Mouse (Mus musculus) kidney, postnatal 10 days (tissue): ENCODE results near the gene Slc25a1.

Source experiments
- DNase-seq: peaks from one replicate; pipeline ENCODE4 v3.0.0; 2021; ENCODE audit warnings: mixed read lengths

Gene Slc25a1

DNA sequence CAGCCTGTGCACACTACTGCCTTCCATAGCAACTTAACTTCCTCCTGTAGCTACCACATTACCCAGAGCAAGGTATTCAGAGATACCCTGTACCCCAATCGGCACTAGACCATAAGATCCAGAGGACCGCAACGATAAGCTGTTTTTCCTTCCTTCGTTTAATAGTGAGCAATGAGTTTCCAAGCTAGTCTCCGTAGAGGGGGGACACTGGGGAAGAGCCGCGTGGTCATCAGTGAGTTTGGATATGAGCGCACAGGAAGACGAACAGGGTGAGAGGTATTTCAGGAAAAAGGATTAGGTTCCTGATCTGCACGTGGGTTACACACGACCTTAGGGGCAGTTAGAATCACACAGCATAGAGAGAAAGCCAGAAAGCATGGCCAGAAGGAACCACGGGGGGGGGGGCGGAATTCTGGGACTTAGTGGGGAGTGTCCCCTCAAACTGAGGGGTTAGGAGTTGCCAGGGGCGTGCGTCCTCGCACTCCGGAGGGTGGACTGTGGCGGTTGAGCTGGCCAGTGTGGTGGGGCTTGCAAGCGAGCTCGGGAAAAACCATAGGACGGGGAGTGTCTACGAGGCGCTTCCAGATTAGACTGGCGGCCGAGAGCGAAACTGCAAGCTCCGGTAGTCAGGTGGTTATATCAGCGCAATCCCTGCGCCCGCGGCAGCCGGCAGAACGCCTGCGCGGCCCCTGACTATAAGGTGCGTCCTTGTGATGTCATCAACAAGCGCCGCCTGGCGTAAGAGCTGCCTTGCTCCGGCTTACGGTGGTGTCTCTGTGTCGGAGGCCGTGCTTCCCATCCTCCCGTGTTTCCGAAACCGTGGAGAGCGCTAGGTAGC is 6.5 kb downstream of the Slc25a1 start:
- peak; percentile 98 for DNase-seq

GRCm38 (mm10) chr16:17920586-17920985 is 7.4 kb downstream of the Slc25a1 start:
- no peak for DNase-seq

GRCm38 (mm10) chr16:17914307-17915249 is 13.4 kb downstream of the Slc25a1 start, which contains the start of gene Gsc2:
TSS of gene Gsc2 (minus strand) at chr16:17915059.
- DNase-seq = no peak

- DNase-seq = peak; percentile 93
Observed at GRCm38 (mm10) chr16:17911052-17911595, 16.9 kb downstream of the Slc25a1 start, which contains the start of gene Ess2. TSS of gene Ess2 (minus strand) at chr16:17911348.

- DNase-seq = no peak
Observed at GRCm38 (mm10) chr16:17898462-17898861, 29.6 kb downstream of the Slc25a1 start, which contains the start of the genes Dgcr2 and Tssk2. TSS of gene Dgcr2 (minus strand) at chr16:17898562. TSS of gene Tssk2 (plus strand) at chr16:17898637.

DNA sequence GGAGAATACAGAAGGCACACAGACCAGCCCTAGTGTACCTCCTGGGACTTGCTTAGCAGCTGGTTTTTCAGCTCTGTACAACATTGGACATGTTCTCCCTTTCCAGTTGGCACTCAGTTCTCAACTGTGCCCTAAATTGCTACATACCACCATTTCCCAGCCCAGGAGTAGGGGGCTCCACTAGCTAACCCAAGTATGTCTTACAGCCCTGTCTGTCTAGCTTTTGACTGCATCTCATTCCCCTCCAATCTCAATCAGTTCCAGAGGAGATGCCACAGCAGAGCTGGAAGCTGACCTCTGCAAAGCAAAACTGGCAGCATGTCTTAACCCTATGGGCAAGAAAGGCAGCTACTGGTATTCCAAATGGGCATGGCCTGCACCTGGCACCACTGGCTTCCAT is 31.9 kb downstream of the Slc25a1 start:
- DNase-seq = no peak

DNA sequence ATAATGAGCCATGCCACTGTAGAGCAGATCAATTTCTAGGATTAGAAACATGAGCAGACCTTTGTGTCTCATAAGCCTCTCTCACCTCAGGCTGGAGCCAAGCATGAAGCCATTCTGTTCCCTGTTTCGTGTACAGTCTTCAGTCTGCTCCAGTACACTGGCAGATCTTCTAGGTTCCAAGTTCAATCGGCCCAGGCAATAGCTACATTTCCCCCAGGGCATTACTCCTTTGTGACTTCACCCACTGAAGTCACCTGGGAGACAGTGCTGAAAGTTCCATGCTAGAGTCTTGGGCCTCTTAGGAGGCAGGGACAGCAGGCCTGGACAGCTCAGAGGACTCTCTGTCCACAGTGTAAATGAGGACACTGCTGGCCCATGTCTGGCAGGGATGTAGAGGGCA is 34.1 kb downstream of the Slc25a1 start, which contains the start of gene Tssk1:
Gene Tssk1, plus strand, starts transcription at position 301 of the 400 bp plus-strand sequence.
- DNase-seq = no peak

DNA sequence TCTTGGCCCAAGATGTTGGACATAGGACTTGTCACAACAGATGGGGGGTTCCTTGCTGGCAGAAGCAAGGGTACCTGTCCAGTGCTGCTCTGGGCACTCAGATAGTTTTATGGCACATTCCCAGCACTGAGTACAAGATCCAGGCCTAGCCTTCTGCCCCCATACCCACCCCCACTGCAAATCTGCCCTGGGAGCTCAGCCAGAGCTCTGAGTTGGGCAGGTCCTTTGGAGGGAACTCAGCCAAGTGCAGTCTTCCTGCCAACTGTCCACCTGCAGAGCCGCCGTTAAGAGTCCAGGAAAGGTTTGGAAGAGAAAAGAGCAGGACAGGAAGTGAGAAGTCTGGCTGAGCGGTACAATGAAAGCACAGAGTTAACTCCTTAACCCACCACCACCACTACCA is 35.4 kb downstream of the Slc25a1 start:
- DNase-seq = peak; percentile 78

GRCm38 (mm10) chr16:17891567-17891959 is 36.5 kb downstream of the Slc25a1 start, which contains the start of gene Gm20518:
TSS of gene Gm20518 (minus strand) at chr16:17891671.
- DNase-seq = peak; percentile 100

DNA sequence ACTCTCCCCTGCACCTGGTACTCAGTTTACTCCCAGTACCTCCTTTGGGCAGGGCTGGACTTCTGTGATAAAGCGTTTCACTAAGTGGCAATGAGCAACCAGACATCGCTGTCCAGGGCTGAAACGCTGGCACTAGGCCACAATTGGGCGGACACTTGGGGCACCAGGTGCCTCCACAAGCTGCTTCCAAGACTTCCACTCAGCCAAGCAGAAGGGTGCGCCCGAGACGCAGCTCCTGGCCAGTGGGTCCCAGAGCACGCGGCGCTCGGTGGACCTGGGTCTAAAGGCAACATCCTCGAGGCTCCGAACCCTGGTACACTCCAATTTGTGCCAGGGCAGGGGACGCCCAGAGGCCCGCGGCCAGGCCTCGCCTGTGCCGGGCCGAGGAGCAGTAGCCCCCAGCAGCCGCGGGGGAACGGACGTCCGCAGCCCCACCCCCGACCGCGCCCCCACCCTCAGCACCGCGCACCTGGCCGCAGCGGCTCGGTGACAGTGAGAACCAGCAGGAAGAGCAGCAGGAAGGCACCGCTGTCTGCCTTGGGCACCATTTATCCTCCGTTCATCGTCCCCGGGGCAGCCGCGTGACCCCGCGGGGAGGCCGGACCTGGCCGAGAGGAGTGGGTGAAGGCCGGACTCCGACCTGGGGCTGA is 37.0 kb downstream of the Slc25a1 start:
- peak; percentile 91 for DNase-seq

GRCm38 (mm10) chr16:17890342-17890727 is 37.7 kb downstream of the Slc25a1 start:
- DNase-seq = no peak

DNA sequence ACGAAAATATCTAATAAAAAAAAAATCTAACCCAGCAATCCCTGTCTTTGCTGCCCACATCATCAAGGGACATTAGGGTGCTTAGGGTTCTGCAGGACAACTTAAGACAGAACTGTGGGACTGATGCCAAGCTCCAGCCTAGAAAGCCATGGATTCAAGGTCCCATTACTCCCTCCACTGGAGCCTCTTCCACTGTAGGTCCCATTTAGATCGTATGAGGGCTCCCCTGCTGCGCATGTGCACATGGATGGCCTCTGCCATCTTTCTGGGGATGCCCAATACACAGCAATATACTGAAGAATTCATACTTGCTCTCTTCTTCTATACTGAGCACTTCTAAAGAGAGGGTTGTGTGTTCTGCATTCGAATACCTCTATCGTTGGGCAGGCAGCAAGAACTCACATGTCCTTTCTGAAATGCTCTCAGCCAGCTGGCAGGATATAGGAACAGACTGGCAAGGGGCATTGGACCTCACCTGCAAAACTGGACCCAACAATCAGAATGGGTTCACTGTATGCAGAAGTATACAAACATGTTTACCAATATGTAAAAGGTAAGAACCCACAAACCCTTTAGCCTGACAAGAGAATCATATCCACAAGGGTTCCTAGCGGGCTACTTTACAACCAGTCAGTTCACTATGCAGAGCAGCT is 38.2 kb downstream of the Slc25a1 start:
- DNase-seq = no peak

DNA sequence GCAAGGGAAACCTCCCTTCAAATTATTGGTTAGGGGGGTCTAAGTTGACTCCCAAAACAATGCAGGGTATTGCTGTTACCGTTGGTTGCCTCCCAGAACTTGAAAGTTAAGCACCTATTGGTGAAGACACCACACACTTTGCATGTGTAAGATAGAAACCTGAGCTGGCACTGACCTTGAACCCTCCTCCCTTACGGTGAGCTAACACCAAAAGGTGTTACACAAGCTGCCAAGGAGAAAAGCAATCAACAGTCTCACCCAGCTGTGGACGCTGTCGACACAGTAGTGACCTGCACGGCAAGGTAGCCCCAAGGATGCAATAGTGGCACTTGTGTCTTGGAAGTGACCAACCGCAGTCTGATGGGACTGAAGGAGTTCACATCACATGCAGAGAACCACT is 43.9 kb downstream of the Slc25a1 start:
- DNase-seq = no peak

DNA sequence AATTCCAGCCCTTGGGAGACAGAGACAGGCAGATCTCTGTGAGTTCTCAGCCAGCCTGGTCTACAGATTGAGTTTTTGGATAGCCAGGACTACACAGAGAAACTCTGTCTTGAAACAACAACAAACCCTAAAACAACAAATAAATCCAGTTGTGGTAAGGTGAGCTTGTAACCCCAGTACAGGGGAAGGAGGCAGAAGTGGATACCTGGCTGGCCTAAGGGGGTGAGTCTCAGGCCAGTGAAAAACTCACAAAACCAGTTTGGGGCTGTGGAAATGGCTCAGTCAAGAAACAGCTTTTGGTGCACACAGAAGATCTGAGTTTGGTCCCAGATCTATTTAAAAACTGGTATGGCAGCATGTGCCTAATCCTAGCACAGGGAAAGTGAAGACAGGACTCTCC is 45.8 kb downstream of the Slc25a1 start:
- no peak for DNase-seq

DNA sequence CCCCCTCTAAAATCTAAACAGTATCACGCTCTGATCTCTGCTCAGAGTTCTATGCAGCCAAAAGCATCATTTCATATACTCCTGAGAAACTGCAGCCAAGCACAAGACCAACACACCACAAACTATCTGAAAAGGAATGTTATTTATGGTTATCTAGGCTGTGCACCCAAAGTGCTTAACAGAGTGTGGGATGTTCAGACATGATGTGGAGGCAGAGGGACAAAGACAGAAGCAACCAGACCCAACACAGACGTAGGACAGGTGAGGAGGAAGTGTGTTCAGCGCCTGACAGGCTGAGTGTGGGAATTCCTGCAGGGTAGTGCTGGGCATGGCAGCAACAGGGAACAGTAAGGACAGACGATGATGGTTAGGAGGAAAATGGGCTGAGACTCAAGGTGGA is 48.4 kb downstream of the Slc25a1 start:
- no peak for DNase-seq

DNA sequence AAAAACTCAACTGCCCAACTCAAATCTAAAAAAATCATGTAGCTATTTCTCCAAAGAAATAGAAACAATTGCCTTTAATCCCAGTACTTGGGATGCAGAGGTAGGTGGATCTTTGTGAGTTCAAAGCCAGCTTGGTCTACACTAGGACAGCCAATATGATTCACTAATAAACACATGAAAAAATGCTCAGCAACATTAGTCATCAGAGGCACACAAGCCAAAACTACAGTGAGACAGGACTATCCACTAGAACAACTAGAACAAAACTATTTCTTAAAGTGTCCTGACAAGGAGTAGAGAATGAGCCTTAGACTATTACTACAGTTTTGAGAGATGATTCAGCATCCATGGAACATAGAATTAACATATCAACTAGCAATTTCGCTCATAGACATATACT is 51.9 kb downstream of the Slc25a1 start:
- DNase-seq = no peak
